Mouse (Mus musculus): ENCODE measurements around the gene Lpar3.

Lpar3 gene

DNA sequence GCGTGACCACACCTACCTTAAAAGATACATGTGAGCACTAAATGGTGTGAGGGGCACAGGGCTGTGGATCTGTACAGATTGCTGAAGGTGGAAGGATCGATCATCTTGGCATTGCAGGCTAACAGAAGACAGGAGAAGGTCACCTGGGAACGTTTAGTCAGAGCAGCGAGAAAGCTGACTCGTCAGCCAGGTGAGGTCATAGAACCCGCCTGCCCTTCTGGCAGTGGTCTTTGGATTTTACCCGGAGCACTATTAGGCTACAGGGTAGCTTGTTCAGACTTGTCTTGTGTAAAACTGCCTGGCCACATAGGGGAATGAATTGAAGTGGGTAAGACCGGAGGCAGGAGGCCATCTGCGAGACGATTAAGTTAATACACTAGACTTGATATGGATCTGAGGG lies 43.4 kb downstream of the Lpar3 start:
- DNase-seq, result no peak

DNA sequence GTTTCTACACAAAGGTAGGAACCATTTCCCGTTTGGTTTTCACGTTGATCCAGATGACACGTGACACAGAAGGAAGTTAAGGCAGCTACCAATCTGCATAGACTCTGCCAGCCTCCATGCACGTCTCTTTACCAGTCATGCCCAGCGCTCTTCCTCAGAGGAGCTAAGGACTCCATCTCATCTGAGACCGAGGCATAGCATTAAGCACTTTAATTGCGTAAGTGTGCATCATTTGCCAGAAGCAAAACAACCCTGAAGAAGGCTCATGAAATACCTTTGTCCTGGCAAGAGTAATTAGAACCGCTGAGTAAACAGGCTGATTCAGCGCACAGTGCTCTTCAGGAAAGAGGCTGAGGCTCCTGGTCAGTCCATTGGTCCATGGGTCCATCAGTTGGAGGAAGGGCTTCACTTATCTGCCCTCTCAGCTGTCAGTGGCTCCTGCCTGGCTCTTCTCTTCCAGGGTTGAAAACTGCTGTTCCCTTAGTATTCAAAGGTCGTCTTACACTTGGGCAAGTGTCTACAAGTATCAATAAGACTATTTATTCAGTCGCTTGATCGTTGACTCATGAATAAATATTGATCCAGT lies 44.9 kb downstream of the Lpar3 start:
- no peak for DNase-seq

DNA sequence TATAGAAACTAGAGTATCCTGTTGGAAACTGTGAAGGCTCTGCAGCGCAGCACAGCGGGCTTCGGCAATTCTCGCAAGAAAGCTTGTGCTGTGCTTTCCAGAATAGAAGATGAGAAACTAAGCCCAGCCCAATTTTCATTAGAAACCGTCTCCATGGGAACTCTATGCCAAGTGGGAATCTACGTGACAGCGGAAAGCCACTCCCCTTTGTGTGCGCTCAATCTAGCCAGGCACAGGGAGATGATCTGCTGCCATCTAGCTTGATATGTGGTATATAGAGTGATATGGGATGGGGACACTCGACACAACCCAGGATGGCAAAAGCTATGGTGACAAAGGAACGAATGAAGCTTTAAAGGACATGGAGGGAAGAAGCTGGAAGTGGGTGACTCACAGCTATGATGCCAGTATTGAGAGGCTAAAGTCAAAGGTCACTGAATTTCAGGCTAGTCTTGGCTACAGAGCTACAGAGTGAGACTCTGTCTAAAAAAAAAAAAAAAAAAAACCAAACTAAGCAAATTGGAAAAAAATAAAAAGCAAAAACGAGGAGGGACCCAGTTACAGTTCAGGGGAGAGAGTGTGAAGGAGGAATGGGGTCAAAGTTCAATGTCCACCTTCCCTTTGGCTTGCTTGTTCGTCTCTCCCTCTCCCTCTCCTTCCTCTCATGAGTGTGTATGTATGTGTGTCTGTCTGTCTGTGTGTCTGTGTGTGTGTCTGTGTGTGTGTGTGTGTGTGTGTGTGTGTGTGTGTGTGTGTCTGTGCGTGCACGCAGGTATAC lies 47.5 kb downstream of the Lpar3 start:
- DNase-seq, result no peak

GRCm38 (mm10) chr3:146274503-146274902 lies 53.7 kb downstream of the Lpar3 start:
- DNase-seq, result no peak

GRCm38 (mm10) chr3:146275360-146276025 lies 54.7 kb downstream of the Lpar3 start:
- no peak for DNase-seq

- DNase-seq, result no peak
Measured at GRCm38 (mm10) chr3:146276026-146276409, 55.3 kb downstream of the Lpar3 start.

DNA sequence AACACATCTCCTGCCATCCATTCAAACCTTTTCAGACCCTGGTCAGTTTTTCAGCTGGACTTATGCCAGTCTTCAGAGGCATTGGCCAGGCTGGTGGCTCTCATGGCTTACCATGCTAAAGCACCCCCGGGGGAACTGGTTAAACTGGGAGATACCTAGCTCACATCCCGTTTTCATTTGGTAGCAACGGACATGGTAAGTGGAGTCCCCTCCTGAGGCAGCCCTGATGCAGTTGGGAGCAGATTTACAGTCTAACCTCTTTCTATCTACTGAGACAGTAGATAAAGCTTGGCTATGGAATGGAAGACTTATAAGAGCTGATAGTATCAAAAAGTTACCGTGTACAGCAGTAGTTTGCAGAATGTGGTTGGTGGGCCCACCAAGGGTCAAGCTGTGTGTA lies 56.2 kb downstream of the Lpar3 start:
- DNase-seq, result no peak

GRCm38 (mm10) chr3:146277456-146277855 lies 56.7 kb downstream of the Lpar3 start:
- no peak for DNase-seq

- no peak for DNase-seq
Measured at GRCm38 (mm10) chr3:146278195-146279140, 57.7 kb downstream of the Lpar3 start.

- DNase-seq, result no peak
Measured at GRCm38 (mm10) chr3:146283732-146284361, 63.1 kb downstream of the Lpar3 start.

GRCm38 (mm10) chr3:146286118-146286517 lies 65.4 kb downstream of the Lpar3 start:
- DNase-seq, result no peak

DNA sequence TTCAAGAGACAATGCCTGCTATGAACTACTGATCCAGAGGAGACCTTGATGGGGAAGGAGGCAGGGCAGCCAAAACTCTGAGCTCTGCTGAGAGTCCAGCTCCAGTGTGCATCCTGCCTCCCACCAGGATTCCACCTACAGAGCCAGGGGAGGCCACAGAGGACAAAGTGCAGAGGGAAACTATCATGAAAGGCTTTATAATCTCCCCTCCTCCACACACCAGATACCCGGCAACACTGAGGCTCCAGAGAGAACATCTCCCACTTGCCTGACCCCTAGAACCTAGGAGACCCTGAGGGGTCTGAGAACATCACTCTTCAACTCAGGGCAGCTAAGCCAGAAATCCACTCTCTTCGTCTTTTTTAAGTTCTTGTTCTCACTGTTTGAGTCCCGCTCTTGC lies 71.2 kb downstream of the Lpar3 start:
- DNase-seq, result no peak

DNA sequence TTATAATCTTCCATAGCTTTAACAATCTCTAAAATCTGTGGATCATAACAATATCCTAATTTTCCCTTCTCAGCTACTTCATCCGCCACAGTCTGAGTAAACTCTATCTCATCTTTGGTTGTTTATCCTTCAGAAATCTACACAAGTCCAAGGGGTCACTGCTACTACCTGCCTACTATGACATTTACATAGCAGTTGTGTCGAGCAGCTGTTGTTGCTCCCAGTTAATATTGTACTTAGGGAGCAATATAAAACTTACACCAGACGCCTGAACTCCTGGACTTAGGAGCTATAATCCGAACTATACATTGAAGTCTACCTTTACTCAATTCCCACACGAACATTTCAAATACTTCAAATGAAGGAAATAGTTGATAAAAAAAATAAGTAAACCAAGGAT lies 71.8 kb downstream of the Lpar3 start:
- no peak for DNase-seq

GRCm38 (mm10) chr3:146302451-146302850 lies 81.7 kb downstream of the Lpar3 start:
- no peak for DNase-seq

GRCm38 (mm10) chr3:146303194-146303593 lies 82.4 kb downstream of the Lpar3 start:
- no peak for DNase-seq

GRCm38 (mm10) chr3:146304556-146305405 lies 84.0 kb downstream of the Lpar3 start:
- DNase-seq, result no peak

DNA sequence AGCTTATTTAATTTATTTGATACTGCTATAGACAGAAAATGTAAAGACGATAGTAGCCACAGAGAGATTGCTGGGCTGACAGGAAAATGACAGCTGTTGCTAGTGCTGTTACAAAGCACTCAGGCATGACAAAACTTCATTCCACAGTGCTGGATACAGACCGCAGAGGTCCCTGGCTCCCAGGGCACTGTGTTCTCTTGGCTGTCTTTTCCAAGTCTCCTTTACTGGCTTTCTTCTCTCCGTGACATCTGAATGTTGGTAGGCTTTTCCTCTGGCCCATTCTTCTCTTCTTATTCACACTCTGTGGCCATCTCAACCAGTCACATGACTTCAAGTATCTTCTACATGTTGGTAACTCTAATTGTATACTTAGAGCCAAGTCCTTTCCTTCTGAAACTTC lies 86.6 kb downstream of the Lpar3 start:
- no peak for DNase-seq

DNA sequence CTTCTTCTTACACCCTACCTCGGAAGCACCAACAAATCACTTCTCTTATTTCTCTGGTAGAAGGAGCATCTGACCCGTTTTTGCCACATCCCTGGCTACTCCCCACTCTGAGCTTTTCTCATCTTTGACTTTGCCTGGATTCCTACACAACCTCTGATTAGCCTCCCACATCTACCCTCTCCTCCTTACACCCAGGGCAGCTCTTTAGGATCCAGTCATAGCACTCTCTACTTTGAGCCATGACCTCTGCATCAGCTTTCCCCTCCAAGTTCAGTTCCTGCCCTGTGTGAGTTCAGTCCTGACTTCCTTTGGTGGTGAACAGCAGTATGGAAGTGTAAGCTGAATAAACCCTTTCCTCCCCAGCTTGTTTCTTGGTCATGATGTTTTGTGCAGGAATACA lies 87.1 kb downstream of the Lpar3 start:
- DNase-seq, result no peak

- no peak for DNase-seq
Measured at GRCm38 (mm10) chr3:146309586-146309985, 88.8 kb downstream of the Lpar3 start.

- DNase-seq, result no peak
Measured at GRCm38 (mm10) chr3:146311121-146311538, 90.4 kb downstream of the Lpar3 start.

GRCm38 (mm10) chr3:146315414-146315813 lies 94.7 kb downstream of the Lpar3 start:
- DNase-seq, result no peak

GRCm38 (mm10) chr3:146316293-146316692 lies 95.5 kb downstream of the Lpar3 start:
- no peak for DNase-seq

Measured in cerebellum, adult 8-10 months (tissue).